Mouse (Mus musculus) layer of hippocampus, postnatal 36 days (tissue): ENCODE measurements at regions not wholly inside any gene's neighbourhood (a gene's known extent, or its start where the extent isn't known, plus 50 kb on each side); places are given as distances from the start of the nearest gene placed in this dataset.

Experiments
- DNase-seq, 2 experiments: peaks; one replicate each; pipeline ENCODE4 v3.0.0; 2022

GRCm38 (mm10) chr11:117589422-117589821 lies 64.7 kb upstream of the Tnrc6c start:
- DNase-seq: no peak

- DNase-seq: no peak
These were observed 61.5 kb upstream of the Tnrc6c start for GRCm38 (mm10) chr11:117592570-117592969.

GRCm38 (mm10) chr11:117596201-117596600 lies 57.9 kb upstream of the Tnrc6c start:
- DNase-seq: no peak

- DNase-seq: no peak
These were observed 56.3 kb upstream of the Tnrc6c start for GRCm38 (mm10) chr11:117597754-117598153.

- no peak for DNase-seq
These were observed 55.9 kb upstream of the Tnrc6c start for GRCm38 (mm10) chr11:117598170-117598583.

GRCm38 (mm10) chr11:117598610-117599009 lies 55.5 kb upstream of the Tnrc6c start:
- no peak for DNase-seq

- DNase-seq: no peak
These were observed 54.9 kb upstream of the Tnrc6c start for GRCm38 (mm10) chr11:117599049-117599787.

- DNase-seq: no peak
These were observed 54.3 kb upstream of the Tnrc6c start for GRCm38 (mm10) chr11:117599788-117600263.

GRCm38 (mm10) chr11:117601147-117601546 lies 52.9 kb upstream of the Tnrc6c start:
- DNase-seq: no peak

- no peak for DNase-seq
These were observed 50.1 kb upstream of the Tnrc6c start for GRCm38 (mm10) chr11:117604019-117604418.
